Mouse (Mus musculus): ENCODE measurements around the gene Sox5. TPM values are rescaled to one million over a fixed set of nuclear protein-coding genes. Genes with fewer than 3 reads are reported as not detected.
A peak's percentile ranks its signal among the peaks of the same experiment; 100 is the strongest.

Sox5 gene
- polyA plus RNA-seq, 1 experiment from 2014 or later = 33.0 TPM

- no peaks in the 10 kb centered on the region for H3K9me3 ChIP-seq
- ATAC-seq (ENCODE audit: low FRiP score, low read depth) = no peak
- H3K4me3 ChIP-seq = no peak overlapping the region
- H3K4me1 ChIP-seq = peaks cover 9% of the 10 kb centered on the region; the same call in 1 of the 2 replicates
- no peaks in the 10 kb centered on the region for H3K36me3 ChIP-seq
- no peak overlapping the region for H3K4me2 ChIP-seq (replicated peaks)
- WGBS = 74% methylated on average over 5 of the region's 5 CpGs
- H3K27ac ChIP-seq = no peak overlapping the region
- H3K9ac ChIP-seq = no peak overlapping the region
- H3K27me3 ChIP-seq (replicated peaks) = no peaks in the 10 kb centered on the region
These were observed 139.9 kb downstream of the Sox5 start for GRCm38 (mm10) chr6:144641888-144642287.

GRCm38 (mm10) chr6:144640591-144640990, 141.2 kb downstream of the Sox5 start:
- 88% methylated on average over 3 of the region's 3 CpGs for WGBS
- Histone ChIP-seq H3K4me3 (no peak overlapping the region), H3K27me3 (replicated peaks) (no peaks in the 10 kb centered on the region), H3K9ac (no peak overlapping the region), H3K4me2 (replicated peaks) (no peak overlapping the region), H3K36me3 (no peaks in the 10 kb centered on the region), H3K27ac (no peak overlapping the region), H3K4me1 (peaks cover 9% of the 10 kb centered on the region; the same call in 1 of the 2 replicates), H3K9me3 (no peaks in the 10 kb centered on the region)
- ATAC-seq (ENCODE audit: low FRiP score, low read depth) = no peak

- ATAC-seq (ENCODE audit: low FRiP score, low read depth) = no peak
- H3K4me3 ChIP-seq = no peak overlapping the region
- no peak overlapping the region for H3K9ac ChIP-seq
- peaks cover 9% of the 10 kb centered on the region; the same call in 1 of the 2 replicates for H3K4me1 ChIP-seq
- H3K27me3 ChIP-seq (replicated peaks) = no peaks in the 10 kb centered on the region
- H3K36me3 ChIP-seq = no peaks in the 10 kb centered on the region
- H3K4me2 ChIP-seq (replicated peaks) = no peak overlapping the region
- H3K27ac ChIP-seq = no peak overlapping the region
- WGBS = 71% methylated on average over 5 of the region's 5 CpGs
- H3K9me3 ChIP-seq = no peaks in the 10 kb centered on the region
These were observed 143.2 kb downstream of the Sox5 start for GRCm38 (mm10) chr6:144638547-144638946.

- Histone ChIP-seq H3K4me3 (no peak overlapping the region), H3K27ac (no peak overlapping the region), H3K4me1 (no peaks in the 10 kb centered on the region), H3K4me2 (replicated peaks) (no peak overlapping the region), H3K9ac (no peak overlapping the region), H3K27me3 (replicated peaks) (no peaks in the 10 kb centered on the region), H3K36me3 (no peaks in the 10 kb centered on the region), H3K9me3 (no peaks in the 10 kb centered on the region)
- WGBS = 92% methylated on average over 7 of the region's 7 CpGs
- no peak for ATAC-seq (ENCODE audit: low FRiP score, low read depth)
These were observed 154.2 kb downstream of the Sox5 start for GRCm38 (mm10) chr6:144627539-144628115.

GRCm38 (mm10) chr6:144621089-144621769, 160.5 kb downstream of the Sox5 start:
- H3K4me3 ChIP-seq = no peak overlapping the region
- WGBS = 58% methylated on average over 3 of the region's 3 CpGs
- no peaks in the 10 kb centered on the region for H3K4me1 ChIP-seq
- no peak overlapping the region for H3K4me2 ChIP-seq (replicated peaks)
- no peak overlapping the region for H3K9ac ChIP-seq
- ATAC-seq (ENCODE audit: low FRiP score, low read depth) = no peak
- H3K36me3 ChIP-seq = no peaks in the 10 kb centered on the region
- no peak overlapping the region for H3K27ac ChIP-seq
- no peaks in the 10 kb centered on the region for H3K9me3 ChIP-seq
- no peaks in the 10 kb centered on the region for H3K27me3 ChIP-seq (replicated peaks)

- no peak overlapping the region for H3K9ac ChIP-seq
- no peak; the same call in 1 of the 2 replicates for ATAC-seq (ENCODE audit: low FRiP score, low read depth)
- H3K4me3 ChIP-seq = no peak overlapping the region
- 0 out of 2 replicates have a peak overlapping the region, but pooled peaks have one; percentile 10 for H3K4me2 ChIP-seq (replicated peaks)
- H3K27me3 ChIP-seq (replicated peaks) = no peaks in the 10 kb centered on the region
- H3K9me3 ChIP-seq = no peaks in the 10 kb centered on the region
- H3K36me3 ChIP-seq = no peaks in the 10 kb centered on the region
- WGBS = 28% methylated on average over 4 of the region's 4 CpGs
- 0 out of 2 replicates have a peak overlapping the region, but pooled peaks have one; percentile 28 for H3K27ac ChIP-seq
- 0 out of 2 replicates have a peak, but pooled peaks cover 7% of the 10 kb centered on the region for H3K4me1 ChIP-seq
These were observed 170.4 kb downstream of the Sox5 start for GRCm38 (mm10) chr6:144611383-144611791.

- H3K36me3 ChIP-seq = no peaks in the 10 kb centered on the region
- H3K4me3 ChIP-seq = no peak overlapping the region
- 0 out of 2 replicates have a peak, but pooled peaks cover 7% of the 10 kb centered on the region for H3K4me1 ChIP-seq
- H3K27ac ChIP-seq = no peak overlapping the region
- no peaks in the 10 kb centered on the region for H3K27me3 ChIP-seq (replicated peaks)
- WGBS = 64% methylated on average over 8 of the region's 8 CpGs
- no peaks in the 10 kb centered on the region for H3K9me3 ChIP-seq
- H3K9ac ChIP-seq = no peak overlapping the region
- ATAC-seq (ENCODE audit: low FRiP score, low read depth) = no peak
- H3K4me2 ChIP-seq (replicated peaks) = 0 out of 2 replicates have a peak overlapping the region, but pooled peaks have one; percentile 10
These were observed 170.9 kb downstream of the Sox5 start for GRCm38 (mm10) chr6:144610878-144611277.

- Histone ChIP-seq H3K4me1 (0 out of 2 replicates have a peak, but pooled peaks cover 3% of the 10 kb centered on the region), H3K27ac (no peak overlapping the region), H3K9ac (no peak overlapping the region), H3K4me2 (replicated peaks) (no peak overlapping the region), H3K36me3 (no peaks in the 10 kb centered on the region), H3K27me3 (replicated peaks) (no peaks in the 10 kb centered on the region), H3K4me3 (no peak overlapping the region), H3K9me3 (no peaks in the 10 kb centered on the region)
- WGBS = 93% methylated on average over 4 of the region's 4 CpGs
- no peak for ATAC-seq (ENCODE audit: low FRiP score, low read depth)
These were observed 178.9 kb downstream of the Sox5 start for GRCm38 (mm10) chr6:144602883-144603282.

GRCm38 (mm10) chr6:144600351-144600750, 181.4 kb downstream of the Sox5 start:
- H3K36me3 ChIP-seq = no peaks in the 10 kb centered on the region
- no peak overlapping the region for H3K27ac ChIP-seq
- no peak overlapping the region for H3K4me3 ChIP-seq
- ATAC-seq (ENCODE audit: low FRiP score, low read depth) = no peak
- 0 out of 2 replicates have a peak, but pooled peaks cover 3% of the 10 kb centered on the region for H3K4me1 ChIP-seq
- no peak overlapping the region for H3K9ac ChIP-seq
- no peak overlapping the region for H3K4me2 ChIP-seq (replicated peaks)
- WGBS = 89% methylated on average over 5 of the region's 5 CpGs
- H3K9me3 ChIP-seq = no peaks in the 10 kb centered on the region
- H3K27me3 ChIP-seq (replicated peaks) = no peaks in the 10 kb centered on the region

GRCm38 (mm10) chr6:144598324-144598973, 183.3 kb downstream of the Sox5 start:
- 58% methylated on average over 6 of the region's 6 CpGs for WGBS
- H3K9ac ChIP-seq = no peak overlapping the region
- no peak overlapping the region for H3K4me2 ChIP-seq (replicated peaks)
- H3K27me3 ChIP-seq (replicated peaks) = no peaks in the 10 kb centered on the region
- no peak overlapping the region for H3K4me3 ChIP-seq
- H3K4me1 ChIP-seq = 0 out of 2 replicates have a peak, but pooled peaks cover 3% of the 10 kb centered on the region
- no peak for ATAC-seq (ENCODE audit: low FRiP score, low read depth)
- no peaks in the 10 kb centered on the region for H3K36me3 ChIP-seq
- H3K9me3 ChIP-seq = no peaks in the 10 kb centered on the region
- H3K27ac ChIP-seq = no peak overlapping the region

- WGBS = 51% methylated on average over 8 of the region's 8 CpGs
- H3K27me3 ChIP-seq (replicated peaks) = no peaks in the 10 kb centered on the region
- no peak overlapping the region for H3K4me2 ChIP-seq (replicated peaks)
- no peak overlapping the region for H3K4me3 ChIP-seq
- H3K27ac ChIP-seq = no peak overlapping the region
- H3K36me3 ChIP-seq = no peaks in the 10 kb centered on the region
- H3K9me3 ChIP-seq = no peaks in the 10 kb centered on the region
- H3K4me1 ChIP-seq = 0 out of 2 replicates have a peak, but pooled peaks cover 3% of the 10 kb centered on the region
- ATAC-seq (ENCODE audit: low FRiP score, low read depth) = peak; percentile 63
- H3K9ac ChIP-seq = no peak overlapping the region
These were observed 185.1 kb downstream of the Sox5 start for GRCm38 (mm10) chr6:144596536-144597210.

- WGBS = 56% methylated on average over 5 of the region's 5 CpGs
- Histone ChIP-seq H3K9me3 (no peaks in the 10 kb centered on the region), H3K4me1 (no peaks in the 10 kb centered on the region), H3K27ac (no peak overlapping the region), H3K4me2 (replicated peaks) (no peak overlapping the region), H3K4me3 (no peak overlapping the region), H3K27me3 (replicated peaks) (no peaks in the 10 kb centered on the region), H3K9ac (no peak overlapping the region), H3K36me3 (no peaks in the 10 kb centered on the region)
- no peak for ATAC-seq (ENCODE audit: low FRiP score, low read depth)
These were observed 196.9 kb downstream of the Sox5 start for GRCm38 (mm10) chr6:144584854-144585253.
